ENCODE assay signal across 9 mouse cellular contexts in genomic region chr13:51842191-51842590, GRCm38 (mm10). TPM values are rescaled to one million over a fixed set of nuclear protein-coding genes. Genes with fewer than 3 reads are reported as not detected.
DNase-seq lines count a peak whose midpoint lies in the region; ATAC-seq lines count a peak whose summit lies in the region.
"Had no signal": no experiment of that assay in that cellular context is flagged by ENCODE, and none has a peak within 500 bp of the region (broad histone marks: within the 10 kb centered on the region; RNA-seq: fewer than 3 reads in every experiment).

No protein-coding gene starts in this region.

- H3K27ac ChIP-seq in kidney, embryonic 14.5 days (ENCODE audit: low read depth, low read length), result no peak overlapping the region
- H3K27ac ChIP-seq in forebrain, embryonic 13.5 days, result peak overlapping the region; percentile 48
- H3K27ac ChIP-seq in liver, embryonic 16.5 days (ENCODE audit: low read length), result peak overlapping the region; percentile 50
- H3K27ac ChIP-seq: left cerebral cortex, adult 2 months had no signal

- H3K36me3 ChIP-seq in kidney, embryonic 14.5 days (ENCODE audit: control insufficient read depth, insufficient read depth, low read length), result no peaks in the 10 kb centered on the region
- no peaks in the 10 kb centered on the region for H3K36me3 ChIP-seq in forebrain, embryonic 13.5 days (ENCODE audit: poor library complexity, severe bottlenecking)
- H3K36me3 ChIP-seq in liver, embryonic 16.5 days (ENCODE audit: control insufficient read depth, insufficient read depth), result no peaks in the 10 kb centered on the region

- peak overlapping the region; percentile 29 for H3K4me2 ChIP-seq in kidney, embryonic 14.5 days (replicated peaks; ENCODE audit: low read depth, low read length)
- H3K4me2 ChIP-seq in forebrain, embryonic 13.5 days, result peak overlapping the region; percentile 36
- peak overlapping the region; percentile 58 for H3K4me2 ChIP-seq in liver, embryonic 16.5 days (ENCODE audit: low read depth, low read length)

- H3K9me3 ChIP-seq in kidney, embryonic 14.5 days (ENCODE audit: control insufficient read depth, low read length), result no peaks in the 10 kb centered on the region
- H3K9me3 ChIP-seq in forebrain, embryonic 13.5 days (replicated peaks), result no peaks in the 10 kb centered on the region
- no peaks in the 10 kb centered on the region for H3K9me3 ChIP-seq in liver, embryonic 16.5 days (replicated peaks; ENCODE audit: control insufficient read depth, low read length)

- WGBS in kidney, embryonic 14.5 days, result 12% methylated on average over 5 of the region's 5 CpGs
- 3% methylated on average over 5 of the region's 5 CpGs for WGBS in forebrain, embryonic 13.5 days
- 16% methylated on average over 5 of the region's 5 CpGs for WGBS in liver, embryonic 16.5 days (ENCODE audit: insufficient replicate concordance)

- peaks cover 28% of the 10 kb centered on the region; the same call in 1 of the 2 replicates for H3K4me1 ChIP-seq in kidney, embryonic 14.5 days (ENCODE audit: control insufficient read depth, insufficient read depth, low read length)
- peaks cover 42% of the 10 kb centered on the region for H3K4me1 ChIP-seq in forebrain, embryonic 13.5 days
- H3K4me1 ChIP-seq in liver, embryonic 16.5 days (ENCODE audit: control insufficient read depth, low read depth, low read length), result peaks cover 53% of the 10 kb centered on the region

- DNase-seq in kidney, adult 9 months, result no peak
- DNase-seq in brain, adult 2 months (ENCODE audit: low read depth, low spot score), result peak; percentile 31
- no peak for DNase-seq in left cerebral cortex, adult 11 months (ENCODE audit: low spot score)
- DNase-seq in cerebellum, adult 18-20 months, result no peak
- DNase-seq in thymus, postnatal 0 days (ENCODE audit: low spot score), result no peak

- ATAC-seq in kidney, embryonic 14.5 days (ENCODE audit: low FRiP score, low TSS enrichment), result no peak
- no peak for ATAC-seq in forebrain, embryonic 13.5 days
- ATAC-seq in liver, embryonic 16.5 days (ENCODE audit: low read depth), result no peak

- H3K4me3 ChIP-seq in kidney, embryonic 14.5 days (ENCODE audit: low read length), result no peak overlapping the region
- no peak overlapping the region for H3K4me3 ChIP-seq in forebrain, embryonic 13.5 days
- H3K4me3 ChIP-seq in liver, embryonic 16.5 days (ENCODE audit: low read depth, low read length), result peak overlapping the region; percentile 31
- H3K4me3 ChIP-seq: left cerebral cortex, adult 2 months had no signal

- no peak overlapping the region for H3K9ac ChIP-seq in kidney, embryonic 14.5 days (ENCODE audit: low read depth, low read length)
- peak overlapping the region; percentile 1; the same call in 1 of the 2 replicates for H3K9ac ChIP-seq in forebrain, embryonic 13.5 days
- H3K9ac ChIP-seq in liver, embryonic 16.5 days (ENCODE audit: low read depth, low read length), result peak overlapping the region; percentile 37; the same call in 1 of the 2 replicates

- peaks cover 7% of the 10 kb centered on the region for H3K27me3 ChIP-seq in kidney, embryonic 14.5 days (ENCODE audit: control insufficient read depth, insufficient read depth, low read length)
- H3K27me3 ChIP-seq in forebrain, embryonic 13.5 days, result peaks cover 64% of the 10 kb centered on the region
- no peaks in the 10 kb centered on the region for H3K27me3 ChIP-seq in liver, embryonic 16.5 days (ENCODE audit: control insufficient read depth, insufficient read depth, low read depth, low read length)

RNA-seq across cellular contexts. Expression of gene Gadd45g, which starts 4.3 kb away (rescaled TPM):
- 26.6 and 29.0 TPM in 2 replicates for polyA plus RNA-seq in kidney, embryonic 14.5 days (2014; fragmentation: Nextera tagmentation; extraction: Ambion mirVana)
- polyA plus RNA-seq in forebrain, embryonic 13.5 days (2015; fragmentation: Nextera tagmentation; extraction: Ambion mirVana), result 235 and 252 TPM in 2 replicates
- 11.2 and 11.7 TPM in 2 replicates for polyA plus RNA-seq in liver, embryonic 16.5 days (2015; fragmentation: Nextera tagmentation; extraction: Ambion mirVana)
- polyA plus RNA-seq in thymus, postnatal 0 days (2015; fragmentation: Nextera tagmentation; extraction: Ambion mirVana), result 14.2 and 16.1 TPM in 2 replicates

RNA-seq across cellular contexts. Expression of gene Sema4d, which starts 48.6 kb away (rescaled TPM):
- polyA plus RNA-seq in kidney, embryonic 14.5 days (2014; fragmentation: Nextera tagmentation; extraction: Ambion mirVana), result 11.3 and 20.2 TPM in 2 replicates
- polyA plus RNA-seq in forebrain, embryonic 13.5 days (2015; fragmentation: Nextera tagmentation; extraction: Ambion mirVana), result 10.8 TPM in 2 replicates
- 3.7 and 4.1 TPM in 2 replicates for polyA plus RNA-seq in liver, embryonic 16.5 days (2015; fragmentation: Nextera tagmentation; extraction: Ambion mirVana)
- 55.9 and 58.5 TPM in 2 replicates for polyA plus RNA-seq in thymus, postnatal 0 days (2015; fragmentation: Nextera tagmentation; extraction: Ambion mirVana)
